Mouse (Mus musculus): ENCODE measurements at regions not wholly inside any gene's neighbourhood (a gene's known extent, or its start where the extent isn't known, plus 50 kb on each side); places are given as distances from the start of the nearest gene placed in this dataset.

DNA sequence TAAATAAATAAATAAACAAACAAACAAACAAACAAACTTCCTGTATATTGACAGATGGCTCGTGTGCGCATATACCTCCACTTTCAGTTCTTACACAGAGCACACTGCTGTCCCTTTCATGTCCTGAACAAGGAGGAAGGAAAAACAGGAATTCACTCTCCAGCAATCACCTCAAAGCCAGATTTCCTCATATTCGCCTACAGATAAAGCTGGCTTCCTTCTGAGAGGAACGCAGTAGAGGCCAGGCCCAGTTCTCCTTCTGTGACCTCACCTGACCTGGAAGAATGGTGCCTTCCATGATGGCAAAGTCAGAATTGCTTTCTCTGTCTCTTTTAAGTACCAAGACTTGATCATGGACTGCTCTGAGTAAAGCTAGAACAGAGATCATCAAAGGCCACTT lies 98.1 kb upstream of the Myo10 start:
- no peak for TF ChIP-seq CTCF (IDR thresholded peaks at IDR 0.05; ENCODE audit: low read depth, low read length)
- no peak for TF ChIP-seq EP300 (IDR thresholded peaks at IDR 0.05; ENCODE audit: insufficient read depth, low read depth, low read length)

Measured in ES-Bruce4 (cell line).